Mouse (Mus musculus) right cerebral cortex, adult 2 months (tissue): ENCODE data around the gene Pdk2.
"Not testable (repeated sequence)": the region's sequence is repeated elsewhere in the genome, so short reads cannot be mapped to it uniquely, and the experiment has no call there.

ENCODE experiments used
- DNase-seq, 2 experiments: peaks; one replicate each; pipeline ENCODE4 v3.0.0; 2021 to 2022; ENCODE audit warnings: low spot score in 2 of 2

Gene Pdk2

DNA sequence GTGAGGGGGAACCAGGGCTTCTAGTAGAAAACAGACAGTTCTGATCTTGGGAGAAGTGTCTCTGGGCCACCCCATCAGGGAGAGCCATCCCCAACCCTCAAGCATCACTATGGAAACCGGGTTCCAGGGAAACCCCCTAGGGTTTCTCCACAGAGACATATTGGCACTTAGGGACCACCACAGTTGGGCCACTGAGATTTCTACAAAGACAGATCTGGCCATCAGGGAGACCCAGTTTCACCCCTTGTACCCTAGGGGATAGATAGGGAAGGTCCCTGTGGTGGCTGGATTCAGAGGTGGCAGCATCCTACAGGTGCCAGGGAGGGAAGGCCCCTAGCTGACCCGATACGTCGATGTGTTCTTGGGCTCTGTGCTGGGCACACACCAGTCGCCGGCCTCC lies 14.3 kb downstream of the Pdk2 start:
- DNase-seq = no peak

- DNase-seq = no peak
Measured at GRCm38 (mm10) chr11:95026090-95026542, 15.0 kb downstream of the Pdk2 start.

DNA sequence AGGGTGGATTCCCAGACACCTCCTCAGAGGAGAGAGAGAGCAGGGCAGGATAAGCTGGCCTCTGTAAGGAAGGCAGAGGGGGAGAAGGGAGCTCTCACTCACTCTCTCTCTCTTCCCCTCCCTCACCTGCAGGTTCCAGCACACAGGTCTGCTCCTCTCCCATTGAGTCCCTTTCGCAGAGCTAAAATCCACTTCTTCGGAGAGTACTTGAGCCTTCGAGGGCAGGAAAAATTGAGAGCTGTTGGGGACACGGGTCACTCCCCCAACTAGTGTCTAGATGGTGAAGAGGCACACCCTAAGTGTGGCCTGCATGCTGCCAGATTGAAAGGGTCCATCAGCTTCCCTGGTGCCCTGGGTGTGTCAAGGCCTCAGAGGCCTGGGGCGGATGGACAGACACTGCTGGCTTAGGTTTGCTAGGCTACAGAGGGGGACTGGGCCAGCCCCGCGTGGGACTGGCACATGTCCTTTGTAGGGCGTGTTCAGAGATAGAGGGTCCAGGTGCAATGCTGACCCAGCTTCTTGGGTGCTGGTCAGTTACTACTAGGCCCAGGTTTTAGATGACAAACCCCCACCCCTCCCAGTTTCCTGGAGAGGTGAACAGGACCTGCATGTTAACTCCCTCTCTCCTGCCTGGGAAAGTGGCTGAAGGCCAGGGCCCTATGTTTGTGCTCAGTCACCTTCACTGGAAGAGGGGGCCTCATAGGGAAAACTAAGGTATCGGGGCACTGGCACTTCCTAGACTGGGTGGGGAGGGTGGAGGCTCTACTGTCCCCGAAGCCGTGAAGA lies 15.7 kb downstream of the Pdk2 start:
- DNase-seq = no peak

DNA sequence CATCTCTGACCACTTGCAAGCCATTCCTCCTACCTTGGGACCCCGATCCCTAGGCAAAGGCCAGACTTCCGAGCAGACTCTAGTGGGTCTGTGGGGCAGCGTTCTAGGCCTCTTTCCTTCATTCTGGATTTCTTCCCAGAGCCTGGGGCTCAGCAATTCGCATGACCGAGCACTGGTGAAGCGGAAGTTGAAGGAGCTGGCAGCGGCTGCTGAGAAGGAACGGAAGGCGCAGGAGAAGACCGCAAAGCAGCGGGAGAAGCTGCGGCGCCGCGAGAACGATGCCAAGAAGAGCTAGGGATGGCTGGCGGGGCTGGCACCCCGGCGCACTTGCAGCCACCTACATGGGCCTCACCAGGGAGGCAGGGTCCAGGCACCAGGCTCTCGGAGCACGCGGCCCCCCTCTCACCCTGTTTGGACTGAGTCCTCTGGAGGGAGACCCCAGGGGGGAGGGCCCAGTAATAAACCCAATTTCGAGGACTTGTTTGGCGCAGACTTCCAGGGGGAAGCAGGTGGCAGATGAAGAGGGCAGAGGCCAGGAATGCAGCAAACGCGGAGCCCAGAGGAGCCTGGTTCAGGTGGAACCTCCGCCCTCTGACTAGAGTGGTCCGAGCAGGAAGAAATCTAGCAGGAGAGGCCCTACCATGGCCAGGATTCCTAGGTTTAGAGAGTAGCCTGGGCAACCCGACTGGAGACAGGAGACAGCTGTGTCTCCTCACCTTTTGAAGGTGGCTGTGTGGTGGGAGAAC lies 16.5 kb downstream of the Pdk2 start:
- no peak for DNase-seq

DNA sequence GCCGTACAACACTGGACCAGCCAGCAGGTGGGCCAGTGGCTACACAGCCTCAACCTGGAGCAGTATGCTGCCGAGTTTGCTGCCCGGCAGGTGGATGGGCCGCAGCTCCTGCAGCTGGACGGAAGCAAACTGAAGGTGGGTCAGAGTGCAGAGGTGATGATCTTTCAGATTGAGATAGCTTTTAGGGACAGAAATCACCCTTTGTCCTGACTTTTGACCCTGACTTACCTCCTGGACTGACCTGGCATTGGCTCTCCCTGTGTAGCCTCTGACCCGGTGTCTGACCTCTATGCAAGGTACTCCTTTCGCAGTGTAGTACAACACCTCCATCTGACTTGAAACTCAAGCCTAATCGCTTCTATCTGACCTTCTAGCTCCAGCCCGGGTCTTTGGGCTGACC lies 17.7 kb downstream of the Pdk2 start:
- no peak for DNase-seq

- no peak for DNase-seq
Measured at GRCm38 (mm10) chr11:95022237-95022992, 18.7 kb downstream of the Pdk2 start.

DNA sequence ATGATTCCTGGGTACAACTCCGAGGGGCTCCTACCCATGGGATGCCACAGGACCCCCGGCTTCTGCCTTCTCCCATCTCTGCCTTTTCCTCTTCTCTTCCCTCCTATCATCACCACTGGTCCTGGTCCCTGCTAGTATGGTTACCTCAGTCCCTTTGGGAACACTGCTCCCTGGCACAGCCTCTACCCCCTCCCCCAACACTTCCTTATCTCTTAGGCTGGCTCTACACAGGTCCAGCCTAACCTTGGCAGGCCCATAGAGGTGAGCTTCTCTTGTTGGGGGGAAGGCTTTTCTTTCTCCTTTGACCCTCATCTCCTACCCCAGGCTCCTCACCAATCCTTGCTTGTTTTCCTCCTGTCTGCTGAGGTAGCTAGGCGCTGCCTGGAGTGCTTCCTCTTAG lies 25.7 kb downstream of the Pdk2 start:
- DNase-seq = no peak

- DNase-seq = no peak
Measured at GRCm38 (mm10) chr11:95012487-95012886, 28.7 kb downstream of the Pdk2 start.

DNA sequence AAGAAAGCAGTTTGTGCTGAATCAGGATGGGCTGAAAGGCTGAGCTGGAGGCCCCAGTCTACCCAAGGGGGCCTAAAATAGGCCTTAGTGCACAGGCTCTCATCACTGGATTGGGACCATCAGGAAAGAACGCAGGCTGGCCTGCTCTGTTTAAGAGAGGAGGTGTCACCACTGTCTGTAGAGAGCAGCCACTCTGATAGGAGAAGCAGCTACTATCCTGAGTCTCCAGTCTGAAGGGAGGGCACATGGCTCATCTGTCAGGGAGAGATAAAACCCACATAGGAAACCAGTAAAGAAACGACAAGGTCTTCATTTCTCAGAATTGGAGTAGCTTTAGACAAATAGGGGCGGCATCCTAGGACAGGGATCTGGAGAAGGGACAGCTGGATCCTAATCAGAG lies 29.1 kb downstream of the Pdk2 start:
- DNase-seq = no peak

DNA sequence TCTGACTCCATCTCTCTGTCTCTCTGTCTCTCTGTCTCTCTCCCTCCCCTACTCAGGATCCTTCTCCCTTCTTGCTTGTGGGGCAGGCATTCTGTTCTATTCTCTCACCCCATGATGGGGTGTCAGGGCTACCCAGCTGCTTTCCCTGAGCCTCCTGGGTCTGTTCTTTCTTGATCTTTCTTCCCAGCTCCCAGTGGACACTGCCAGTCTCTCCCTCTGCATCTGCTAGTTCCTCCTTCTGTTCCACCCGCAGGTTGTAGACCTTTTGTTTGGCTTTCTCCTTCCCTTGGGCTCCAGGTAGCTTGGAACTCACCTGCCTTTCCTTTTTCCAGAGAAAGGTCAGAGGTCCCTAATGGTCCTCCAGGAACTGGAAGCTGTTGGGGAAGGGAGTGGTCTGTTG lies 29.7 kb downstream of the Pdk2 start:
- no peak for DNase-seq

DNA sequence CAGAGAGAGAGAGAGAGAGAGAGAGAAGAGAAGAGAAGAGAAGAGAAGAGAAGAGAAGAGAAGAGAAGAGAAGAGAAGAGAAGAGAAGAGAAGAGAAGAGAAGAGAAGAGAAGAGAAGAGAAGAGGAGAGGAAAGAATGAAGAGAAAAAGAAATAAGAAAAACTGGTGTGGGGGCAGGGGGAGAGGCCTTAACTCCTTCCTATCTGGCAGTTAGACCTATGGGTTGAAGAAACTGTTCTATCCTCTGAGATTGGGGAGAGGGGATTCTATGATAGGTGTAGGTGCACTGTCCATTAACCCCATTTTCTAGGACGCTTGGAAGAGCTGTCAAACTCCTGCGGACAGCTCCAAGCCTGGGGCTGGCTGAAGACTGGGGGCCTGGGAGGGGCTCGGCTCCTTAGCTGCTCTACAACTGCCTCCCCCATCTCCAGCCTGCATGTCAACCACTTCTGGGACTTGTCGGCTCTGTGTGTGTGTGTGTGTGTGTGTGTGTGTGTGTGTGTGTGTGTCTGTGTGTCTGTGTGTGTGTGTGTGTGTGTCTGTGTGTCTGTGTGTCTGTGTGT lies 30.2 kb downstream of the Pdk2 start:
- not testable (repeated sequence) for DNase-seq

DNA sequence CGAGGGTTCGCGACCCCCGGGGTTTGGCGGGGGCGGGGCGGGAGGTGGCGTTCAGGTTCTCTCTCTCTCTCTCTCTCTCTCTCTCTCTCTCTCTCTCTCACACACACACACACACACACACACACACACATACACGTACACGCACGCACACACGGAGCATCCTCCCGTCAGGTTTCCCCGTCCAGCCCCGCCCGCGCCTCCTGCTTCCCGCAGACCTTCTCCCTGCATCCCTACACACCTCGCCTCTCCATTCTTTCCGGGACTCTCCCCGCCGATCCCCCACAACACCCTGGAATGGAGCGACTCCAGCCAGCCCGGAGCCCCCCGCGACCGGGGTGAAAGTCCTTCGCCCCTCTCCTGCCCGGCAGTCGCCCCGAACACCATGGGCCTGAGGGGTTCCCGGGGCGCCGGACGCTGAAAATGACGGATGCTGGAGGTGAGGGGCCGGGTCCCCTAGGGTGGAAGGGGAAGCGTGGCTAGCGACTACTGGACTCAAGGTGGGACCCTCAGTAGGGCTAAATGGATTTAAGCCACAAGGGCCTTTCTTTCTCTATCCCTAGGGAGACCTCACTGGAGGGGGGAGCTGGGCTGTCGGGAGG lies 30.9 kb downstream of the Pdk2 start:
- no peak for DNase-seq

DNA sequence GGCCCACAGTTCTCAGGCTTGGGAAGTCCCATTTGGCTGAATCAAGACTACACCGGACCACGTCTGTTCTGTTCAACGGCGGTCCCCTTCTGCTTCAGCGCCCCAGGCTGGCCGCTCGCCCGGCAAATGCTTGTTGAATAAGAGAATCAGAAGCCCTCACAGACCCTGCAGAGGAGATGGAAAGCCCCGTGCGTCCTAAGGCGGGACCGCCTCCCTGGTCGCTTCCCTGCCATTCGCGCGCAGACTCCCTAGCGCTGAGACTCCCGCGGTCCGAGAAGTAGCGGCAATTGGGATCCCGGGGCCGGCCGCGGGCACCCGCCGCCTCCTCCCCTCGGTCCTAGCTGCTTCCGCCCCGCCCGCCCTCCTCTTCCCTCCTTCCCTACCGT lies 31.5 kb downstream of the Pdk2 start, which contains the start of gene Samd14:
Gene Samd14 (plus strand): TSS at position 251 of the 386 bp plus-strand sequence.
- DNase-seq = peak; percentile 61

- no peak for DNase-seq
Measured at GRCm38 (mm10) chr11:95008661-95009628, 32.2 kb downstream of the Pdk2 start.

- DNase-seq = no peak
Measured at GRCm38 (mm10) chr11:95007418-95007817, 33.7 kb downstream of the Pdk2 start.

DNA sequence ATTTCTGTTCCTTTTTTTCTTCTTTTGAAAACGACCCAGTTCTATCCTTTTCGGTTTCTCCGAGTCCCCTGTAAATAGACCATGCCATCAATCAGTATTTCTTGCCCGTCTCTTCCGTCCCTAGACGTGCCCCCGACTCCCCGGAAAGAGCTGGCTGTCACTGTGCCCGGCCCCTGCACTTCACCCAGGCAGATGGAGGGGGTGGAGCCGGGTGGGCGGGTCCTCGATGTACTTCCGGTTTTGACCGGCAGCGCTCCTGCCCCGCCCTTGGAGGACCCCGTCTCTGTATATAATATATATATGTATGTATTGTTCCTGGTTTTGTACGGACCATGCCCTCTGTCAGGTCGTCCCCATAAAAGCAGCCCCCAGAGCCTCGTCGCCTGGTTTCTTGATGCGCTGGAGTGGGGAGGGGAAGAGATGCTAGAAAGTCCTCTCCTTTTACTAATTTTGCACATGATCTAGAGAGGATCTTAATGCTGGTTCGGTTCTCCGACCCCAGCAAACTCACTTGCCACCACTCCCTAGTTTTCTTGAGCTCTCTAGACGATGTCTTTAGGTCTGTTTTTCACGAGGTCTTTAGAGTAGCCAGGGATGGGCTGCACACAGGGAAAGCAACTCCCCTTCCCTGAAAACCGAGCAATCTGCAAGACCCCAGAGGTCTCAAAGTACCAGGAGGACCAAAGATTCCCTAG lies 34.5 kb downstream of the Pdk2 start:
- DNase-seq = peak; percentile 63 to 68

GRCm38 (mm10) chr11:95006038-95006437 lies 35.1 kb downstream of the Pdk2 start:
- no peak for DNase-seq

- no peak for DNase-seq
Measured at GRCm38 (mm10) chr11:95004937-95005198, 36.3 kb downstream of the Pdk2 start.

- DNase-seq = no peak
Measured at GRCm38 (mm10) chr11:95004136-95004936, 36.8 kb downstream of the Pdk2 start.
